Mouse (Mus musculus) retina, postnatal 7 days (tissue): Measurements from ENCODE around the gene Ak2.
A peak's percentile ranks its signal among the peaks of the same experiment; 100 is the strongest.

Experiments
- DNase-seq: peaks from one replicate; pipeline ENCODE4 v3.0.0-alpha.2; 2012; ENCODE audit warnings: low read depth, low spot score

Ak2 gene

GRCm38 (mm10) chr4:128974677-128975076 is 17.1 kb upstream of the Ak2 start:
- DNase-seq: no peak

- DNase-seq: no peak
Observed at GRCm38 (mm10) chr4:128976577-128976976, 15.2 kb upstream of the Ak2 start.

DNA sequence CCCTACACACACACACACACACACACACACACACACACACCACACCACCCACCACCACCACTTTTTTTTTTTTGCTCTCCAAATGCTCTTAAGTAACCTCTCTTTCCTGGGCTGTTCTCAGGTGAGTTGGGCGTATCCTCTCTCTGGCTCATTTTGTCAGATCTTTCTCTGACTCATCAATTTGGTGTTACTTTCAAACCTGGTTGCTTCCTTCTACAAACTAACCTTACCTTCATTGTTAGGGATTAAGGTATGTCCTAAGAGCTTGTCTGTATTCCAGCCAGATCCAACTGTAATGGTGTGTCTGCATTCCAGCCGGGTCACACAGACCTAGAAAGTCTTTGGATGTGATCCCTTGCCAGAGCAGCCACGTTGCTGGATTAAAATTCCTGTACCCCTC is 14.5 kb upstream of the Ak2 start:
- no peak for DNase-seq

GRCm38 (mm10) chr4:128978634-128979033 is 13.1 kb upstream of the Ak2 start:
- DNase-seq: no peak

DNA sequence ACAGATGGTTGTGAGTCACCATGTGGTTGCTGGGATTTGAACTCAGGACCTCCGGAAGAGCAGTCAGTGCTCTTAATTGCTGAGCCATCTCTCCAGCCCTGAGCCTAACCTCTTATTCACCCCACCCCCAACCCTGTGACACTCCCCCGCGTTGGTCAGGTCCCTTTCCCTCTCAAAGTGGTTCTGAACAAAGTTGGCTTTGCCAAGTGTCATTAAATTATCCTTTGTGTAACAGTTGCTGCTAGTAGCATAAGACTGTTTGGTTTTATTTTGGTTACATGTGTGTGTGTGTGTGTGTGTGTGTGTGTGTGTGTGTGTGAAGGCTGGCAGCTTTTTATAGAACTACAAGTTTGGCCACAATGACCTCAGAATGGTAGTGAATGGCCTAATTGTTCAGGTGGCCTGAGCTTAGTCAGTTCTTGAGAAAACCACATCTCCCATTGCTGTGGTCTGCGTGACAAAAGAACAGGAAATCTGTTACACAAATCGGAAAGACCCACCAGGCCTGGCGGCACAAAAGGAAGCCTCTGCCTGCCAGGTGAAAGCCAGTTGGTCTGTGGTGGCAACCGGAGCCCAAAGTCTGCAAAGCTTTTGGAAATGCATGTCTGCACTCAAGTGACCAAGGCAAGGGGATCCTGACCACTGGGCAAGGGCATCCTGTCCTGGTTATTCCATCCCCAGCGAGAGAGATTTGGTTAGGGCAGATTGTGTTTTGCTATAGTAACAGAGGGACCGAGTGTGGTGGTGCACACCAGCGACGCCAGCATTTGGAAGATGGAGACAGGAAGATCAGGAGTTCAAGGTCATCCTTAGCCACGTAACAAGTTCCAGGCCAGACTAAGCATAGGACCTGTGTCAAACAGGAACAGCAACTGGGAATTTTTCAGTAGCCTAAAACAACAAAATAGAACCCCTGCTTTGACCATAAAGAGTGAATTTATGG is 10.6 kb upstream of the Ak2 start:
- DNase-seq: no peak

GRCm38 (mm10) chr4:128981833-128982180 is 10.0 kb upstream of the Ak2 start:
- no peak for DNase-seq

- DNase-seq: no peak
Observed at GRCm38 (mm10) chr4:128983151-128983550, 8.6 kb upstream of the Ak2 start.

DNA sequence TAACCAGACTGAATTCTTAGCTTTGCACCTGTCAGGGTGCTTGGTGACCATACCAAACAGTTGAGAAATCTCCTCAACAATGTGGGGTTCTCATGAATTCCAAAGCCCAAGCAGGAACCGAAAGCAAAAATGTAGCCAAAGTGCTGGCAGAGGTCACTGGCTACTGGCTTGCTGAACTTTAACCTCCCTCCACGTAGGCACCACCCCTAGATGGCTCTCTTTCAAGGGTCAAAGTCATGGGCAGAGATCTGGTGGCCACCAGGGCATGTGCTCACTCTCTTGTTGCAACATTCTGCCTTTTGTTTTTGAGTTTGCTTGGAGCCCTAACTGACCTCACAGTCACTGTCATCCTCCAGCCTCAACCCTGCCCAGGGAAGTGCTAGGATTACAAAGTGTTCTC is 8.1 kb upstream of the Ak2 start:
- DNase-seq: no peak

DNA sequence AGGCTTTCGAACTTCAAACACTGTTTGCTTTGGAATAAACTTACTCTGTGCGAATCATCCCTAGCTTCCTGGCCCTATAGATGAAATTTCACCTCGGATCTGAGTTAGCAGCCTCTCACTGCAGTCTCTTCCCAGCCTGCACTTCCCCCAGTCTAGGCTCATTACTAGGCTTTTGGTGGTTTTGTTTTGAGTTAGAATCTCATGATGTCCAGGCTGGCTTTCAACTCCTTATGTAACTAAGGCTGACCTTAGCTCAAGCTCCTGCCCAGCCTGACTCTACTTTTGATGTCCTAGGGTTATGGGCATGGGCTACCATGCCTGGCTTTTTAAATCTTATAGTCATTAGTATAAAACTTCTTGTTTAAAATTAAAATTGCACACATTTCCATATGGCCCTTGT is 7.2 kb upstream of the Ak2 start:
- DNase-seq: no peak

DNA sequence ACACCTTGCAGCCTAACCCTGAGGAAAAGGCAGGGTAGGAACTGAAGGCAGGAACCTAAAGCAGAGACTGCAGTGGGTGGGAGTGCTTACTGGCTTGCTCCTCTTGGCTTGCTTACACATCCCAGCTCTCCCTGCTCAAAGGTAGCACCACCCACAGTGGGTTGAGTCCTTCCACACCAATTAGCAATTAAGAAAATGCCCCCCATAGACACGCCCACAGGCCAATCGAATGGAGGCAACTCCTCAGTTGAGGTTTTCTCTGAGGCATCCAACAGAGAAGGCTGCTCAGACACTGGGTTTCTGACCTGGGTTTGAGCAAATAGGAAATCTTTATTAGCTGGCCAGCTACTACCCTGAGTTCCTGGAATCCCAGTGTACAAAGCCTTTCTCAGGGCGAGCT is 2.8 kb upstream of the Ak2 start:
- no peak for DNase-seq

DNA sequence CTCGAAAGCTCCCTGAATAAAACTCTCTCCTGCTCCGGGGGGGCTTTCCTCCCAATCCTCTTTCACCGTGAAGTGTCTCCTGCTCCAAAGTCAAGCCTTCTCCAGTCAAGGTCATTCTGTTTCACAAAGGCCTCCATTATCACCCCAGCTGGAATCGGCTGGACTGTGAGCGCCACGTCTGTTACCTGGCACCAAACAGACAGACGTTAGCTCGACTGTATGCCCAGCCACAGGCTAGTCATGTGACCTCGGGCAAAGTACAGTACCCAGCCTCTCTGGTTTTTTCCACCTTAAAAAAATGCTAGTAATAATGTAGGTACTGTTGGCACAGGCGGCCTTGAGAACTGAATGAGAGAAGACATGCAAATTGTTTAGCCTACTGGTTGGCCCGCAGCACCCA is 2.1 kb upstream of the Ak2 start:
- DNase-seq: no peak

GRCm38 (mm10) chr4:128992176-128992575 is 418 bp downstream of the Ak2 start:
- DNase-seq: no peak

DNA sequence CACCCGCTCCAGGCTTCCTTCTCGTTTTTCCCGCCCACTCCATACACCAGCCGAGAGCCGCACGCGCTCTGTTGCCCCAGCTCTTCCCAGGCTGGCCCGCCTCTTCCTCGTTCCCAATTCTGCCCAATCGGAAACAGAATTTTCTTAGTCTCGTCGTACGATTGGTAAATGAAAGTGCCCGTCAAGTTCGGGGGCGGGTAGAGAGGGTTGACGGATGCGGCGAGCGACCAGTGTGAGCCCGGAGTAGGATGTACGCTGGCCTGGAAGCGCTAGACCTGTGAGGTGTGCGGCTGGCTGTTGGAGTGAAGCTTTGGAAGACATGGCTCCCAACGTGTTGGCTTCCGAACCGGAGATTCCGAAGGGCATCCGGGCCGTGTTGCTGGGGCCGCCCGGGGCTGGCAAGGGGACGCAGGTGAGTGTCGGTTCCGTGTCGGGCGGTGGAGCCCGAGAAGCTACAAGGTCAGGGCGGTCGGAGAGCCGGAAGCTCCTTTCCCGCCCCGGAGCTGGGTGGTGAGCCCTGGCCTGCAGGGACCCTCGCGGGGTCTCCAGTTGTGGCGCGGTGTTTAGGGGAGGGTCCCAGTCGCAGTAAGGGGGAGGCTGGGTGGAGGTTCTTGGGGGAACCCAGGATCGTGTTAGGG is 1.4 kb downstream of the Ak2 start:
- peak; percentile 99 for DNase-seq

- DNase-seq: no peak
Observed at GRCm38 (mm10) chr4:128993675-128994074, 1.9 kb downstream of the Ak2 start.

DNA sequence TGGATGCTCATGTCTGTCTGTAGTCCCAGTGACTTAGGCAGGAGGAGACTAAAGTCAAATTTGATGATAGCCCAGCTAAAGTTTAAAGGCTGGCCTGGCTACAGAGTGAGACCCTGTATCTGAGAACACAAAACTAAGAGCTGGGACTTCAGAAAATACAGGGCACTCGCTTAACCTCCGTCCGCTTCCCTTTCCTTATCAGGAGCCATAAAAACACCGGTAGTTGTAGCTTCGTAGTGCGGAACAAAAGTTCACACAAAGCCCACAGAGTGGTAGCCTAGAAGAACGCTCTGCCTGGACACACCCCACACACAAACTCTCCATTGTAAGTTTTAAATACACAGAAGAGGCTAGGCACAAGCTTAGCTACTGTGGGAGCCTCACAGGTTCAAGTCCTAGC is 3.5 kb downstream of the Ak2 start:
- no peak for DNase-seq

GRCm38 (mm10) chr4:128997258-128997657 is 5.5 kb downstream of the Ak2 start:
- DNase-seq: no peak

GRCm38 (mm10) chr4:128998401-128998800 is 6.6 kb downstream of the Ak2 start:
- DNase-seq: no peak

DNA sequence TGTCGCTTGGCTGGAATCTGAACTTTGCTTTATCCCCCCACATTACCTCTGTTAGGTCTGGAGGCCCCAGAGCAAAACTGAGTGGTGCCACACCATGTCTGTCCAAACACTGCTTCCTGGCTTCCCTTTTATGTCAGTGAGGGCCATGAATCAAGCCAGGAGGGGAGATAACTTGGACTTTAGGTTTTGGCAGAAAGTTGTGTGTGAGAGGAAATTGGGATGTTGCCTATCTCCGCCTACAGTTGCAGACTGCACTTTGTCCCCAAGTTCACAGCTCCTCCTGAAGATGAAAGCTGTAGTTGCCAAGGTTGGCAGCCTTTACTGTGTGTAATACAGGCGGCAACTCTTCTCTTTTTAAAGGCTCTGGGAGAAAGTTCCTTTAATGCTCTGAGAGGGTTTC is 9.0 kb downstream of the Ak2 start:
- no peak for DNase-seq

DNA sequence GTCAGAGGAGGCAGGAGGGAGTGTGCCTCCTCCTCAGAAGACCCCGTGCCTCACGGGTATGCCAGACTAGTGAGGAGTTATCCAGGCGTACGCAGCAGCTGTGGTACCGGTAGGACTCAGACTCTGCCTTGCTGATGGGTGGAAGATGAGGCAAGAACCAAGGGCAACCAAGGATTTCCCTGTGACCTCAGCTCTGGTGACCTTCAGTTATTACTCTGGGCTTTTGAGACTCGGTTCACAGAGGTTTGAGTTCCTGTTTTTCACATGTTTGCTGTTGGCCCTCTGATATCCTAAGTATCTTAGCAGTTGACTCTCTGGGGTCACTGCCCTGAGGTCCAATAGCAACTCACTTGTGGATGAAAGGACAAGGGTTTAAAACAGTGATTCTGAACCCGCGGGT is 12.0 kb downstream of the Ak2 start:
- no peak for DNase-seq

DNA sequence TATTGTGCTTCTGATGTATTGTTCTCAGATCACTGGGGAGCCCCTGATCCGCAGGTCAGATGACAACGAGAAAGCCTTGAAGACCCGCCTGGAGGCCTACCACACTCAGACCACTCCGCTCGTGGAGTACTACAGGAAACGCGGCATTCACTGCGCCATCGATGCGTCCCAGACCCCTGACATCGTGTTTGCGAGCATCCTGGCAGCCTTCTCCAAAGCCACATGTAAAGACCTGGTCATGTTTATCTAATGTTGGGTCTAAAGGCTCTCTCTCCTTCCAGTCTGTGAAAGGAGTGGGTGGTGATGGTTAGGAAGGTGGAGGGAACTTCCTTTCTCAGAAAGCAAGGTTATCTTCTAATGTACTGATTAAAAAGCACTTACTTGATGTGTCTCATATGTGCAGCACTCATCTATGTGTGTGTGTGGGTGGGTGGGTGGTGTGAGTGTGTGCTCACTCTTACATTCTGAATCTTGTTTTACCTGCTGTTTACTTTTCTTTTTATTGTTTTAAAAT is 16.3 kb downstream of the Ak2 start:
- no peak for DNase-seq

GRCm38 (mm10) chr4:129008672-129009071 is 16.9 kb downstream of the Ak2 start:
- DNase-seq: no peak

GRCm38 (mm10) chr4:129009521-129009920 is 17.8 kb downstream of the Ak2 start:
- no peak for DNase-seq

DNA sequence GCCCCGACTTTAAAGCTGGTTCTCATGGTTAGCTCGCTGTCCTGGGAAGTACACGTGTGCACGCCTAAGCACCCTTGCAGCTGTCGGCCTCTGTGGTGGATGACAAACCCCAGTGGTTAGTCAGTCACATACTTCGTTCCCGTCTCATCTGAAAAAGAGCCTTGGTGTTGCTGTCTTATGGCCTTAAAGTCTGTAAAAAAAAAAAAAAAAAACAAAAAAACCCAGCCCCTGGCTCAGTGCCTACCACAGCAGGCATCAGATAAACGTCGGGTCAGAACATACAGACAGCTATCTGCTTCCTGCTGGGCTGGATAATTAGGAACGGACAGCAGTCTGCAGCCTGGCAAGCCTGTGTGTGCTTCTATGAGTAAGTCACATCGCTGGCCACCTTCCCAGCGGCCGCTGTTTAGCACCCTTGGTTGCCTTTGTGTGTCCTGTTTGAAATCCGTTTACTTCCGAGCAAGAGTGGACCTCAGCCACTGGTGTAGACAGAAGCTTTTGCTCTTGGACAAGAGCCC is 19.9 kb downstream of the Ak2 start:
- no peak for DNase-seq
